ENCODE assay signal across 11 mouse cellular contexts in genomic region chr6:91221094-91221493, GRCm38 (mm10). TPM values are rescaled to one million over a fixed set of nuclear protein-coding genes. Genes with fewer than 3 reads are reported as not detected.
DNase-seq lines count a peak whose midpoint lies in the region; ATAC-seq and TF ChIP-seq lines count a peak whose summit lies in the region.
"Had no signal": no experiment of that assay in that cellular context is flagged by ENCODE, and none has a peak within 500 bp of the region (broad histone marks: within the 10 kb centered on the region; RNA-seq: fewer than 3 reads in every experiment).

No protein-coding gene starts in this region.

- no peak for TF ChIP-seq RAD21 in MEL (IDR thresholded peaks at IDR 0.05; ENCODE audit: low read depth, low read length)

- H3K27ac ChIP-seq in intestine, embryonic 14.5 days (ENCODE audit: low read depth) = no peak overlapping the region
- no peak overlapping the region for H3K27ac ChIP-seq in intestine, postnatal 0 days (ENCODE audit: low read depth, low read length)
- no peak overlapping the region for H3K27ac ChIP-seq in MEL (ENCODE audit: control insufficient read depth, low read depth, low read length)
- H3K27ac ChIP-seq in neural tube, embryonic 15.5 days (replicated peaks) = no peak overlapping the region

- no peak for ATAC-seq in intestine, embryonic 14.5 days (replicated peaks; ENCODE audit: low FRiP score, low TSS enrichment, low read depth)
- no peak for ATAC-seq in intestine, postnatal 0 days
- ATAC-seq in neural tube, embryonic 15.5 days (ENCODE audit: low FRiP score) = no peak
- ATAC-seq: forebrain, embryonic 14.5 days had no signal

- TF ChIP-seq EP300 in MEL (IDR thresholded peaks at IDR 0.05; ENCODE audit: low read depth in 1 of 2, low read length in 2 of 2) = no peak

- no peak overlapping the region for H3K9ac ChIP-seq in intestine, embryonic 14.5 days (ENCODE audit: low read length)
- no peak overlapping the region for H3K9ac ChIP-seq in intestine, postnatal 0 days (ENCODE audit: low read depth, low read length)
- no peak overlapping the region for H3K9ac ChIP-seq in MEL (ENCODE audit: control insufficient read depth, low read depth, low read length, poor library complexity, severe bottlenecking)
- no peak overlapping the region for H3K9ac ChIP-seq in neural tube, embryonic 15.5 days (replicated peaks)

- no peak overlapping the region for H3K4me3 ChIP-seq in intestine, embryonic 14.5 days (ENCODE audit: low read depth, low read length)
- no peak overlapping the region for H3K4me3 ChIP-seq in intestine, postnatal 0 days (ENCODE audit: low read depth, low read length)
- no peak overlapping the region for H3K4me3 ChIP-seq in MEL (ENCODE audit: control insufficient read depth in 1 of 2, insufficient read depth in 1 of 2, low read depth in 2 of 2, low read length in 2 of 2)
- H3K4me3 ChIP-seq in neural tube, embryonic 15.5 days (replicated peaks) = no peak overlapping the region

- peak; percentile 84 for DNase-seq in intestine, embryonic 14.5 days (ENCODE audit: low spot score)
- DNase-seq in 416B (ENCODE audit: low read depth) = peak; percentile 7
- peak; percentile 48 for DNase-seq in MEL (ENCODE audit: low read depth, low spot score)
- DNase-seq in forelimb bud, embryonic 11.5 days (ENCODE audit: low read depth, low spot score) = peak; percentile 42
- DNase-seq in left cerebral cortex, postnatal 4 days = no peak
- DNase-seq in spleen, adult 12 weeks (ENCODE audit: low spot score) = no peak
- DNase-seq: cerebellum, adult 8-10 months; lung, adult 2 months had no signal

- no peaks in the 10 kb centered on the region for H3K79me2 ChIP-seq in MEL (ENCODE audit: control insufficient read depth, insufficient read depth, low read length, poor library complexity)

- H3K9me3 ChIP-seq in intestine, embryonic 14.5 days (ENCODE audit: control insufficient read depth, low read length) = no peaks in the 10 kb centered on the region
- H3K9me3 ChIP-seq in intestine, postnatal 0 days (ENCODE audit: control insufficient read depth) = no peaks in the 10 kb centered on the region
- H3K9me3 ChIP-seq in MEL (replicated peaks; ENCODE audit: insufficient read depth, low read length) = no peaks in the 10 kb centered on the region
- H3K9me3 ChIP-seq in neural tube, embryonic 15.5 days (replicated peaks) = no peaks in the 10 kb centered on the region

- no peak overlapping the region for H3K4me2 ChIP-seq in intestine, embryonic 14.5 days (ENCODE audit: low read length)
- H3K4me2 ChIP-seq in intestine, postnatal 0 days (replicated peaks; ENCODE audit: low read depth) = no peak overlapping the region
- H3K4me2 ChIP-seq in neural tube, embryonic 15.5 days = no peak overlapping the region

- H3K4me1 ChIP-seq in intestine, embryonic 14.5 days (replicated peaks; ENCODE audit: control insufficient read depth, insufficient read depth, low read length) = no peaks in the 10 kb centered on the region
- no peaks in the 10 kb centered on the region for H3K4me1 ChIP-seq in intestine, postnatal 0 days (replicated peaks; ENCODE audit: control insufficient read depth, insufficient read depth, low read length)
- H3K4me1 ChIP-seq in MEL (ENCODE audit: control insufficient read depth in 1 of 2, insufficient read depth in 2 of 2, low read length in 2 of 2) = peaks cover 0 to 3% of the 10 kb centered on the region in 2 experiments; a peak in 1 of 4 replicates
- peaks cover 16% of the 10 kb centered on the region; the same call in 1 of the 2 replicates for H3K4me1 ChIP-seq in neural tube, embryonic 15.5 days

- no peak for TF ChIP-seq CTCF in intestine, postnatal 0 days (IDR thresholded peaks at IDR 0.05; ENCODE audit: low read depth)
- TF ChIP-seq CTCF in MEL (IDR thresholded peaks at IDR 0.05 in 2 of 3, conservative IDR thresholded peaks at IDR 0.05 in 1 of 3; ENCODE audit: control insufficient read depth in 1 of 3, insufficient read depth in 1 of 3, low read depth in 2 of 3, low read length in 3 of 3, poor library complexity in 1 of 3, severe bottlenecking in 1 of 3) = no peak

- TF ChIP-seq POLR2A in MEL (IDR thresholded peaks at IDR 0.05; ENCODE audit: control insufficient read depth in 1 of 2, insufficient read depth in 1 of 2, low read depth in 1 of 2, low read length in 2 of 2, poor library complexity in 1 of 2) = no peak

- no peaks in the 10 kb centered on the region for H3K27me3 ChIP-seq in intestine, embryonic 14.5 days (replicated peaks; ENCODE audit: control insufficient read depth, insufficient read depth, low read length)
- no peaks in the 10 kb centered on the region for H3K27me3 ChIP-seq in intestine, postnatal 0 days (replicated peaks; ENCODE audit: control insufficient read depth, insufficient read depth, low read length)
- peaks cover 0 to 3% of the 10 kb centered on the region in 2 experiments; a peak in 1 of 4 replicates for H3K27me3 ChIP-seq in MEL (ENCODE audit: control insufficient read depth in 1 of 2, insufficient read depth in 2 of 2, low read length in 2 of 2)
- H3K27me3 ChIP-seq in neural tube, embryonic 15.5 days (replicated peaks) = no peaks in the 10 kb centered on the region

- intact Hi-C loops in left cerebral cortex, postnatal 4 days (cut with DNase I) = no loop called here

- 14% methylated on average over 3 of the region's 3 CpGs for WGBS in intestine, embryonic 14.5 days
- WGBS in intestine, postnatal 0 days = 3% methylated on average over 3 of the region's 3 CpGs
- 14% methylated on average over 3 of the region's 3 CpGs for WGBS in neural tube, embryonic 15.5 days

- H3K36me3 ChIP-seq in intestine, embryonic 14.5 days (ENCODE audit: control insufficient read depth, insufficient read depth, low read length) = no peaks in the 10 kb centered on the region
- no peaks in the 10 kb centered on the region for H3K36me3 ChIP-seq in intestine, postnatal 0 days (ENCODE audit: control insufficient read depth, insufficient read depth)
- peaks cover 0 to 5% of the 10 kb centered on the region in 2 experiments; a peak in 1 of 4 replicates for H3K36me3 ChIP-seq in MEL (ENCODE audit: control insufficient read depth in 1 of 2, insufficient read depth in 2 of 2, low read length in 2 of 2)
- no peaks in the 10 kb centered on the region for H3K36me3 ChIP-seq in neural tube, embryonic 15.5 days

TF ChIP-seq in MEL, 35 proteins besides CTCF, POLR2A, EP300 and RAD21:
- TF ChIP-seq TBP (IDR thresholded peaks at IDR 0.05; ENCODE audit: low read depth, low read length) (no peak), USF1 (IDR thresholded peaks at IDR 0.05; ENCODE audit: low read depth, low read length) (no peak), MAZ (IDR thresholded peaks at IDR 0.05; ENCODE audit: low read depth, low read length) (no peak), TCF12 (IDR thresholded peaks at IDR 0.05; ENCODE audit: low read depth, low read length) (no peak), NRF1 (IDR thresholded peaks at IDR 0.05; ENCODE audit: insufficient read depth, low read depth, low read length, poor library complexity, severe bottlenecking) (no peak), RCOR1 (IDR thresholded peaks at IDR 0.05; ENCODE audit: low read depth, low read length) (no peak), JUND (IDR thresholded peaks at IDR 0.05; ENCODE audit: low read depth, low read length) (no peak), ETS1 (IDR thresholded peaks at IDR 0.05; ENCODE audit: low read depth, low read length) (no peak), NELFE (IDR thresholded peaks at IDR 0.05; ENCODE audit: low read depth, low read length) (no peak), MYC (IDR thresholded peaks at IDR 0.05; ENCODE audit: low read depth, low read length) (no peak), CHD1 (IDR thresholded peaks at IDR 0.05; ENCODE audit: low read depth, low read length) (no peak), ZC3H11A (IDR thresholded peaks at IDR 0.05; ENCODE audit: low read depth, low read length) (no peak), POLR2AphosphoS2 (IDR thresholded peaks at IDR 0.05; ENCODE audit: low read length) (no peak)
TF ChIP-seq in MEL: peak in this region for 0.

RNA-seq across cellular contexts. Expression of gene Fbln2, which starts 8.8 kb away (rescaled TPM):
- 49.0 and 54.6 TPM in 2 replicates for polyA plus RNA-seq in intestine, embryonic 14.5 days (2014; fragmentation: Nextera tagmentation; extraction: Ambion mirVana)
- 19.5 and 24.1 TPM in 2 replicates for polyA plus RNA-seq in intestine, postnatal 0 days (2015; fragmentation: Nextera tagmentation; extraction: Ambion mirVana)
- 2.3 and 4.4 TPM in 2 replicates for total RNA-seq in MEL (2012; rRNA removed)
- polyA plus RNA-seq in MEL (2012; ENCODE audit: insufficient read depth in 1 of 2, insufficient read length in 2 of 2, low read depth in 1 of 2, low replicate concordance in 2 of 2, missing spikeins in 1 of 2) = 1 to 10 TPM in 1 of 2 experiments, not detected in 1; 1.9 TPM
- 33.7 and 47.7 TPM in 2 replicates for polyA plus RNA-seq in neural tube, embryonic 15.5 days (2015; fragmentation: Nextera tagmentation; extraction: Ambion mirVana)
- 10 to 100 TPM; 15.3 to 17.5 TPM for total RNA-seq in left cerebral cortex, postnatal 4 days (2021)

Comparison
In these comparisons a context has a peak if more than half of its experiments do, and no peak if none do; other contexts are left out.
1. DNase-seq: peak in intestine, embryonic 14.5 days (single experiment), 416B (single experiment), MEL (single experiment) and forelimb bud, embryonic 11.5 days (single experiment); none in left cerebral cortex, postnatal 4 days (single experiment) and spleen, adult 12 weeks (single experiment).